Mouse (Mus musculus) frontal cortex, postnatal 14 days (tissue): ENCODE measurements around the gene Hykk.

Experiments
- DNase-seq, 2 experiments: peaks; one replicate each; pipeline ENCODE4 v3.0.0; 2022; ENCODE audit warnings: low spot score in 2 of 2

The Hykk gene

GRCm38 (mm10) chr9:54981291-54982191, 64.5 kb downstream of the Hykk start:
- DNase-seq, result no peak

GRCm38 (mm10) chr9:54982401-54982800, 65.3 kb downstream of the Hykk start:
- DNase-seq, result no peak

- DNase-seq, result no peak
Observed at GRCm38 (mm10) chr9:54990362-54990761, 73.3 kb downstream of the Hykk start.

- DNase-seq, result no peak
Observed at GRCm38 (mm10) chr9:54994381-54994780, 77.3 kb downstream of the Hykk start.

- no peak for DNase-seq
Observed at GRCm38 (mm10) chr9:54995645-54996044, 78.6 kb downstream of the Hykk start.
